Mouse (Mus musculus) stomach, postnatal 0 days (tissue): ENCODE measurements around the gene Zfp626. TPM values are rescaled to one million over a fixed set of nuclear protein-coding genes. Genes with fewer than 3 reads are reported as not detected.
A peak's percentile ranks its signal among the peaks of the same experiment; 100 is the strongest.
"Not testable (repeated sequence)": the region's sequence is repeated elsewhere in the genome, so short reads cannot be mapped to it uniquely, and the experiment has no call there.

ENCODE experiments used
- ATAC-seq: fragments of 200-750 bp; cut with Nextera tagmentation; 2 replicates; pipeline ENCODE4 v1.8.0; 2017; ENCODE audit not compliant: low FRiP score, low TSS enrichment
- DNase-seq: peaks from one replicate; pipeline ENCODE4 v3.0.0-alpha.2; 2016; ENCODE audit warnings: low spot score
- H3K27ac ChIP-seq: fragments of 300-500 bp; sonication (generic); replicated peaks from 2 replicates; pipeline ENCODE4 v1.5.1; 2014; ENCODE audit warnings: mild to moderate bottlenecking, control low read depth
- H3K27me3 ChIP-seq: fragments of 300-500 bp; sonication (generic); 2 replicates; pipeline ENCODE4 v1.6.1; 2014; ENCODE audit warnings: low read length; ENCODE audit not compliant: control insufficient read depth, insufficient read depth
- H3K36me3 ChIP-seq: fragments of 300-500 bp; sonication (generic); 2 replicates; pipeline ENCODE4 v1.6.1; 2014; ENCODE audit warnings: low read length, mixed read lengths; ENCODE audit not compliant: control insufficient read depth, insufficient read depth
- H3K4me1 ChIP-seq: fragments of 300-500 bp; sonication (generic); replicated peaks from 2 replicates; pipeline ENCODE4 v1.6.1; 2014; ENCODE audit warnings: antibody characterized with exemption; ENCODE audit not compliant: control insufficient read depth, insufficient read depth
- H3K4me2 ChIP-seq: fragments of 300-500 bp; sonication (generic); replicated peaks from 2 replicates; pipeline ENCODE4 v1.6.1; 2014; ENCODE audit warnings: low read depth, mild to moderate bottlenecking, control low read depth, moderate library complexity
- H3K4me3 ChIP-seq: fragments of 300-500 bp; sonication (generic); 2 replicates; pipeline ENCODE4 v1.5.1; 2014; ENCODE audit warnings: low read depth, low read length, control low read depth
- H3K9ac ChIP-seq: fragments of 300-500 bp; sonication (generic); 2 replicates; pipeline ENCODE4 v1.6.1; 2014; ENCODE audit warnings: mild to moderate bottlenecking, low read length, control low read depth, mixed read lengths
- H3K9me3 ChIP-seq: fragments of 300-500 bp; sonication (generic); 2 replicates; pipeline ENCODE4 v1.6.1; 2016; ENCODE audit warnings: low read length; ENCODE audit not compliant: control insufficient read depth
- CTCF ChIP-seq: IDR thresholded peaks from 2 replicates; pipeline ENCODE4 v1.5.1; 2016; ENCODE audit warnings: antibody characterized with exemption, low read depth, mild to moderate bottlenecking, moderate library complexity
- EP300 ChIP-seq: optimal IDR thresholded peaks from 2 replicates; pipeline ENCODE3; 2016; ENCODE audit warnings: antibody characterized with exemption
- WGBS: fragments of 180-500 bp; shearing (Covaris S2); extraction: QIAGEN DNeasy Blood & Tissue Kit; methylation state at CpG from one replicate; pipeline ENCODE4 v1.1.7; 2014; 5-methylcytosine and 5-hydroxymethylcytosine counted together
- polyA plus RNA-seq: library from polyadenylated mRNA; unstranded; fragments of >200 nt; fragmentation: Nextera tagmentation; extraction: Ambion mirVana; gene quantifications from 2 replicates; pipeline ENCODE4 v1.2.1, GENCODE M21; 2015

The Zfp626 gene
- polyA plus RNA-seq, 1 experiment from 2014 or later = 1.3 TPM

GRCm38 (mm10) chr7:27801137-27801536 is 5.9 kb upstream of the Zfp626 start:
- no peak for DNase-seq
- Histone ChIP-seq H3K4me1 (no peaks in the 10 kb centered on the region), H3K4me2 (no peak overlapping the region), H3K27me3 (no peaks in the 10 kb centered on the region), H3K27ac (no peak overlapping the region), H3K9me3 (no peaks in the 10 kb centered on the region), H3K9ac (no peak overlapping the region), H3K4me3 (no peak overlapping the region), H3K36me3 (no peaks in the 10 kb centered on the region)
- ATAC-seq = no peak
- 47% methylated on average over 2 of the region's 2 CpGs for WGBS
- peak; percentile 60 for TF ChIP-seq CTCF
- no peak for TF ChIP-seq EP300

- Histone ChIP-seq H3K27me3 (no peaks in the 10 kb centered on the region), H3K4me1 (no peaks in the 10 kb centered on the region), H3K36me3 (no peaks in the 10 kb centered on the region), H3K9ac (no peak overlapping the region), H3K27ac (no peak overlapping the region), H3K4me2 (no peak overlapping the region), H3K4me3 (no peak overlapping the region), H3K9me3 (no peaks in the 10 kb centered on the region)
- WGBS = 76% methylated on average over 5 of the region's 5 CpGs
- DNase-seq (no peak), ATAC-seq (no peak)
- TF ChIP-seq EP300 (no peak), CTCF (no peak)
Measured at GRCm38 (mm10) chr7:27802986-27803385, 4.0 kb upstream of the Zfp626 start.

DNA sequence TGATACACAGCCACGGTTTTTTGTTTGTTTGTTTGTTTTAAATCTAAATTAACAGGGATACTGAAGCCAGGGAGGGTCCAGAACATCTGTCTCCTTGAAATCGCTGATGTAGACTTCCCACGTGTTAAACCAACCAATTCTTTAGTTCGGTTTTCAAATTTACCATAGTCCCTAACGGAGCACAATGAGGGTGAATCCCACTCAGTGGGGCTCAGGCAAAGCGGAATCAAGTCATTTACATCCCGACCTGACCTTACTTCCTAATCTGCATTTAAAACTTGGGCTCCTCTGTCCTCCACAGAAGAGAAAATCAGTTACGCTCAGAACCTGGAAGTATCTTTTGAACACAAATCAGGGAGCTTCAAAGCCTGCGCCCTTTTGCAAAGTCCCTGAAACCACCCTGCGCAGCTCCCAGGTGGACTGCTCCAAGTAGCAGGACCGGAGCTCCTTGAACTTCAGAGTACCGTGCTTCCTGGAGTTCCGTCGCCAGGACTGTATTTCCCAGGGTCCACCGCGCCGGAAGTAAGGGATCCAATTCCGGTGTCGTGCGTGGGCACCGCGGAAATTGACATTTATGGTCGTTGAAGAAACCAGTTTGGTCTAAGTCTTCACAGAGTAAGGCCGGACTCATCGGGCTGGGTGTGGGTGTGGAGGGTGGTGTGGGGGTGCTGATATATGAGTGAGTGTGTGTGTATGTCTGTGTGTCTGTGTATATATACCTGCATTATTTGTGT is 2.5 kb upstream of the Zfp626 start:
- Histone ChIP-seq H3K4me1 (no peaks in the 10 kb centered on the region), H3K9me3 (no peaks in the 10 kb centered on the region), H3K27me3 (no peaks in the 10 kb centered on the region), H3K9ac (peak overlapping the region; percentile 75), H3K27ac (peak overlapping the region; percentile 58; the same call in 1 of the 2 replicates), H3K4me3 (peak overlapping the region; percentile 69), H3K36me3 (0 out of 2 replicates have a peak, but pooled peaks cover 3% of the 10 kb centered on the region), H3K4me2 (peak overlapping the region; percentile 83)
- TF ChIP-seq EP300 (peak; percentile 61), CTCF (no peak)
- under 1% methylated on average over 25 of the region's 25 CpGs for WGBS
- ATAC-seq = peak; percentile 97
- DNase-seq = peak; percentile 88

GRCm38 (mm10) chr7:27807305-27807704 is 309 bp downstream of the Zfp626 start:
- ATAC-seq, H3K27me3 ChIP-seq, H3K4me2 ChIP-seq, H3K4me3 ChIP-seq, H3K9ac ChIP-seq, H3K9me3 ChIP-seq, DNase-seq, H3K27ac ChIP-seq, H3K4me1 ChIP-seq: not testable (repeated sequence)
- WGBS = 82% methylated on average over 7 of the region's 7 CpGs
- H3K36me3 ChIP-seq = peaks cover 11% of the 10 kb centered on the region; the same call in 1 of the 2 replicates

DNA sequence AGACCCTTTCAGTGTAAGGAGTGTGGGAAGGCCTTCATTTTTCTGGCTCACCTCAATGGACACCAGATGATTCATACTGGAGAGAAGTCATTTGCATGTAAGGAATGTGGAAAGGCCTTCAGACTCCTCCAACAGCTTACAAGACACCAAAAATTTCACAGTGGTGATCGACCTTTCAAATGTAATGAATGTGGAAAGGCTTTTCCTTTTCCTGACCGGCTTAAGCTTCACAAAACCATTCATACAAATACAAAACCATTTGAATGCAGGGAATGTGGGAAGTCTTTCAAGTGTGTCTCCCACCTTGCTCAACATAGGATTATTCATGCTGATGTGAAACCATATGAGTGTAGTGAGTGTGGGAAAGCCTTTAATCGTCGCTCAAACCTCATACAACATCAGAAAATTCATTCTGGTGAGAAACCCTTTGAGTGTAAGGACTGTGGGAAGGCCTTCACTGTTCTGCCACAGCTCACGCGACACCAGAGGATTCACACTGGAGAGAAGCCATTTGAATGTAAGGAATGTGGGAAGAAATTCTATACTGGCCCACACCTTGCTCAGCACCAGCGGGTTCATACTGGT is 11.6 kb downstream of the Zfp626 start:
- ATAC-seq (no peak), DNase-seq (no peak)
- Histone ChIP-seq H3K27me3 (no peaks in the 10 kb centered on the region), H3K4me3 (no peak overlapping the region), H3K4me2 (no peak overlapping the region), H3K9ac (no peak overlapping the region), H3K27ac (no peak overlapping the region), H3K9me3 (no peaks in the 10 kb centered on the region), H3K36me3 (peaks cover 12% of the 10 kb centered on the region; the same call in 1 of the 2 replicates), H3K4me1 (no peaks in the 10 kb centered on the region)
- 94% methylated on average over 7 of the region's 7 CpGs for WGBS
- TF ChIP-seq EP300 = no peak
- no peak for TF ChIP-seq CTCF

GRCm38 (mm10) chr7:27822611-27823010 is 15.6 kb downstream of the Zfp626 start:
- no peak for DNase-seq
- no peak overlapping the region for H3K27ac ChIP-seq
- H3K4me3 ChIP-seq = no peak overlapping the region
- no peak overlapping the region for H3K9ac ChIP-seq
- peaks cover 3% of the 10 kb centered on the region; the same call in 1 of the 2 replicates for H3K36me3 ChIP-seq
- H3K4me2 ChIP-seq = no peak overlapping the region
- no peaks in the 10 kb centered on the region for H3K4me1 ChIP-seq
- H3K27me3 ChIP-seq = no peaks in the 10 kb centered on the region
- no peaks in the 10 kb centered on the region for H3K9me3 ChIP-seq
- TF ChIP-seq EP300 (no peak), CTCF (no peak)
- no peak for ATAC-seq
